Mouse (Mus musculus): ENCODE measurements at regions not wholly inside any gene's neighbourhood (a gene's known extent, or its start where the extent isn't known, plus 50 kb on each side); places are given as distances from the start of the nearest gene placed in this dataset.

DNA sequence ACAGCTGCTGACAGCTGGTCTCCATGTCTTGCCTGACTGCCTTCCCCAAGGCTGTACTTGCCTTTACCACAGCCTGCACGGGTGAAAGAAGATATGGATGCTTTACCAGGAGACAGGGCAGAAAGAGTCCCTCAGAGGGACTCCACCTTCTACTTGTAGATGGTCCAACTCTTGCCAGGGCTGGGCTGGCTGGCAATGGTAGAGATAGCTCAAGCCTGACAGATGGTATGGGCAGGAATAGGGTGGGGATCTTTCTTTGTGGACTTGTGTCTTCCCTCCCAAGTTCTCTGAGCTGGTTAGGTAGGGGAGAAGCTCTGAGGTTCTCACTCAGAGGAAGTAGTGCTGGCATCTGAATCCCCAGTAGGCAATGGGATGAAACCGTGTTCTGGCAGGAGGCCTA is 93.9 kb upstream of the Ret start:
- TF ChIP-seq EP300 (optimal IDR thresholded peaks at IDR 0.05) (no peak), CTCF (IDR thresholded peaks at IDR 0.05; ENCODE audit: low read depth) (no peak)

Data from stomach, postnatal 0 days (tissue).